ENCODE assay signal across 8 mouse cellular contexts in genomic region chr2:153740500-153741436, GRCm38 (mm10). TPM values are rescaled to one million over a fixed set of nuclear protein-coding genes. Genes with fewer than 3 reads are reported as not detected.
DNase-seq lines count a peak whose midpoint lies in the region; ATAC-seq lines count a peak whose summit lies in the region.

Mapre1 (plus strand) TSS chr2:153741274.

- peak; percentile 99 for DNase-seq in c-Kit-negative CD71-positive TER-119-positive erythroid progenitor cells, embryonic 14.5 days (ENCODE audit: low read depth, low spot score)
- DNase-seq in fibroblast of lung, adult 2 months (ENCODE audit: low read depth) = peak; percentile 96
- DNase-seq in kidney, postnatal 14 days = peak; percentile 100
- DNase-seq in liver, embryonic 13.5 days = peak; percentile 100
- DNase-seq in neural tube, embryonic 10.5 days (ENCODE audit: extremely low spot score, low spot score) = peak; percentile 100

- H3K27me3 ChIP-seq in heart, embryonic 14.5 days (ENCODE audit: control insufficient read depth, insufficient read depth, low read length) = no peaks in the 10 kb centered on the region
- no peaks in the 10 kb centered on the region for H3K27me3 ChIP-seq in liver, embryonic 13.5 days
- H3K27me3 ChIP-seq in stomach, embryonic 16.5 days (ENCODE audit: control insufficient read depth, insufficient read depth, low read length) = no peaks in the 10 kb centered on the region

- H3K4me1 ChIP-seq in heart, embryonic 14.5 days (ENCODE audit: control insufficient read depth in 2 of 2, insufficient read depth in 2 of 2, low read length in 2 of 2) = peaks cover 15 to 34% of the 10 kb centered on the region in 2 experiments
- H3K4me1 ChIP-seq in liver, embryonic 13.5 days (replicated peaks) = peaks cover 58% of the 10 kb centered on the region
- H3K4me1 ChIP-seq in stomach, embryonic 16.5 days (ENCODE audit: control insufficient read depth, insufficient read depth, low read length) = peaks cover 19% of the 10 kb centered on the region

- H3K9ac ChIP-seq in heart, embryonic 14.5 days (ENCODE audit: low read length) = peak within 1 kb of the TSS; percentile 95
- peak within 1 kb of the TSS; percentile 96 for H3K9ac ChIP-seq in liver, embryonic 13.5 days
- H3K9ac ChIP-seq in stomach, embryonic 16.5 days (ENCODE audit: low read length) = peak within 1 kb of the TSS; percentile 97

- peak within 1 kb of the TSS; percentile 93 for H3K4me2 ChIP-seq in heart, embryonic 14.5 days (ENCODE audit: low read length)
- peak within 1 kb of the TSS; percentile 86 for H3K4me2 ChIP-seq in liver, embryonic 13.5 days
- peak within 1 kb of the TSS; percentile 89 for H3K4me2 ChIP-seq in stomach, embryonic 16.5 days (ENCODE audit: low read depth, low read length)

- no peaks in the 10 kb centered on the region for H3K9me3 ChIP-seq in heart, embryonic 14.5 days (ENCODE audit: control insufficient read depth, low read length)
- H3K9me3 ChIP-seq in liver, embryonic 13.5 days (replicated peaks) = no peaks in the 10 kb centered on the region
- no peaks in the 10 kb centered on the region for H3K9me3 ChIP-seq in stomach, embryonic 16.5 days (replicated peaks; ENCODE audit: control insufficient read depth, low read length)

- H3K4me3 ChIP-seq in heart, embryonic 14.5 days (ENCODE audit: control insufficient read depth in 1 of 2, insufficient read depth in 1 of 2, low read depth in 1 of 2, low read length in 2 of 2) = peak within 1 kb of the TSS; percentile 94 to 96
- H3K4me3 ChIP-seq in liver, embryonic 13.5 days (replicated peaks) = peak within 1 kb of the TSS; percentile 86
- peak within 1 kb of the TSS; percentile 61 for H3K4me3 ChIP-seq in stomach, embryonic 16.5 days (replicated peaks; ENCODE audit: low read length)

- H3K36me3 ChIP-seq in heart, embryonic 14.5 days (ENCODE audit: control insufficient read depth, insufficient read depth, low read length) = peaks cover 3% of the 10 kb centered on the region; the same call in 1 of the 2 replicates
- H3K36me3 ChIP-seq in liver, embryonic 13.5 days = peaks cover 10% of the 10 kb centered on the region
- no peaks in the 10 kb centered on the region for H3K36me3 ChIP-seq in stomach, embryonic 16.5 days (ENCODE audit: control insufficient read depth, insufficient read depth, low read length)

- 10% methylated on average over 58 of the region's 58 CpGs for WGBS in heart, embryonic 14.5 days
- 9% methylated on average over 58 of the region's 58 CpGs for WGBS in liver, embryonic 13.5 days (ENCODE audit: insufficient replicate concordance)
- whole genome bisulfite sequencing in stomach, embryonic 16.5 days = 10% methylated on average over 58 of the region's 58 CpGs

- ATAC-seq in CD4-positive, CD25-positive, alpha-beta regulatory T cell, adult 4 months = peak; percentile 96
- ATAC-seq in heart, embryonic 14.5 days (ENCODE audit: insufficient number of reproducible peaks, insufficient read depth, low FRiP score, low read depth) = peak; percentile 96
- ATAC-seq in liver, embryonic 13.5 days (ENCODE audit: low read depth) = peak; percentile 96
- ATAC-seq in stomach, embryonic 16.5 days (ENCODE audit: insufficient read depth, low FRiP score) = peak; percentile 98

- peak within 1 kb of the TSS; percentile 89 to 96 for H3K27ac ChIP-seq in heart, embryonic 14.5 days (replicated peaks in 1 of 2; ENCODE audit: control insufficient read depth in 1 of 2, insufficient read depth in 1 of 2, low read depth in 2 of 2, low read length in 2 of 2)
- H3K27ac ChIP-seq in liver, embryonic 13.5 days = peak within 1 kb of the TSS; percentile 92
- H3K27ac ChIP-seq in stomach, embryonic 16.5 days (ENCODE audit: low read length) = peak within 1 kb of the TSS; percentile 94

RNA-seq across cellular contexts. Expression of gene Mapre1, which starts in this region (rescaled TPM):
- 100 to 1,000 TPM; 238 to 257 TPM for polyA plus RNA-seq in CD4-positive, CD25-positive, alpha-beta regulatory T cell, adult 4 months (2017; shearing (Covaris generic))
- 222 and 231 TPM in 2 replicates for polyA plus RNA-seq in heart, embryonic 14.5 days (2014; fragmentation: Nextera tagmentation; extraction: Ambion mirVana)
- polyA plus RNA-seq in liver, embryonic 13.5 days (2015; fragmentation: Nextera tagmentation; extraction: Ambion mirVana) = 161 and 202 TPM in 2 replicates
- 212 and 252 TPM in 2 replicates for polyA plus RNA-seq in stomach, embryonic 16.5 days (2015; fragmentation: Nextera tagmentation; extraction: Ambion mirVana)

Comparison
In these comparisons a context has a peak if more than half of its experiments do, and no peak if none do; other contexts are left out.
1. Peak in every context shown above with its lines: DNase-seq, ATAC-seq, H3K4me3 ChIP-seq and H3K27ac ChIP-seq.